Mouse (Mus musculus): ENCODE data around the gene Atxn2l. TPM values are rescaled to one million over a fixed set of nuclear protein-coding genes. Genes with fewer than 3 reads are reported as not detected.

Atxn2l gene
- total RNA-seq, 2 experiments from 2014 or later, result 71.8 to 94.7 TPM

DNA sequence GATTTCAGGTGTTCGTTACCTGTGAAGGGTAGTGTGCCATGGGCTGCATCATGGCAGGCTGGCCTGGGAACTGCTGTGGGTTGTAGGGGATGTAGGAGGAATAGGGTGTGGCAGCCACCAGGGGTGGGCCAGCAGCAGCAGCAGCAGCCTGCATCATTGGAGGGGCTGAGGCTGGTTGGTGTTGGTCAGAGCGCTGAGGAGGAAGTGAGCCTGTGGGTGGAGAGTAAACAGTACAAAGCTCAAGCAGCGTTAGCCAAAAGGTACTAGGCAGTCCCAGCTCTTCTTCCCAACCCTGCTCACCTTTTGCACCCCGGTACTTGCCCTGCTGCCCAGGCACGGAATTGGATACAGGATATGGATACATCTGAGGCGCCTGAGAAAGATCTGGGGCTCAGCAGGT, 9.1 kb downstream of the Atxn2l start:
- ATAC-seq (replicated peaks; ENCODE audit: low FRiP score, poor library complexity, severe bottlenecking), result no peak

- no peak for ATAC-seq (replicated peaks; ENCODE audit: low FRiP score, poor library complexity, severe bottlenecking)
Measured at GRCm38 (mm10) chr7:126491973-126492372, 11.3 kb downstream of the Atxn2l start.

DNA sequence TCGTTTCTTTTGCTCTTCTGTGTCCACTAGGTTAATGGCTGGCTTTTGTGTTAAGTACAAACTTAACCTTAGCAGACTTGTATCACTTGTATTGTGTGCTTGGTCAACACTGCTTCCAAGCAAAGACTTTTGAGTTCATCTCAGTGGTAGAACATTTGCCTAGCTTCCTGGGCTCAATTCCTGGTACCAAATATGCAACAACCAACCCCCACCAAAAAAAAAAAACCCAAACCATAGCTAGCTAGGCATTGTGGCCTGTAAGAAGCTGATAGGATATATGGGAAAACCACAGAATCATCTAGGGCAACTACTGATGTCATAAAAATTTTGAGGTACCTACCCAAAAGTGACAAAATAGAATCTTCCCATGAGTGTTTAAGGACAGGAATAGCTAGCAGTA, 12.2 kb downstream of the Atxn2l start:
- no peak for ATAC-seq (replicated peaks; ENCODE audit: low FRiP score, poor library complexity, severe bottlenecking)

GRCm38 (mm10) chr7:126487617-126488385, 15.4 kb downstream of the Atxn2l start:
- peak; percentile 15; the same call in 1 of the 2 replicates for ATAC-seq (replicated peaks; ENCODE audit: low FRiP score, poor library complexity, severe bottlenecking)

DNA sequence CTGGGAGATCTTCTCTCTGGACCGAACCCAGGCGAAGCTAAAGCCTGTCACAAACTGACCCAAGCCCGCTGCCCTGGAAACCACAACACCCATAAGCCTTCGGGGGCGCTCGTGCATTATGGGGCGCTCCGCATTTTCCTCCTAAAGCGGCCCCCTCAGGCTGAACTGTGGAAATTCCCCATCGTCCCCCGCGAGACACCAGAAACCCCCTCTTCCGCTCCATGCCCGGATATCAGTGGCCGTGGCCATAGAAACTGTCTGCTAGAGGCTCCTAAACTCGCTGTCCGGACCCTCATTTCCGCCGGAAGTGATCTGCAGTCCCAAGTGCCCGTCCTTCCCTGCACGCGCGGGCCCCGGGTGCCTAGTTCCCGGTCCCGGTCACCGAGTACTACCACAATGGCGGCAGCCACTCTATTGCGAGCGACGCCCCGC, 16.2 kb downstream of the Atxn2l start, which contains the start of gene Tufm:
TSS of gene Tufm (plus strand) at position 310 of the 432 bp plus-strand sequence.
- ATAC-seq (replicated peaks; ENCODE audit: low FRiP score, poor library complexity, severe bottlenecking), result peak; percentile 78

- peak; percentile 80 for ATAC-seq (replicated peaks; ENCODE audit: low FRiP score, poor library complexity, severe bottlenecking)
Measured at GRCm38 (mm10) chr7:126482392-126482871, 20.8 kb downstream of the Atxn2l start.

DNA sequence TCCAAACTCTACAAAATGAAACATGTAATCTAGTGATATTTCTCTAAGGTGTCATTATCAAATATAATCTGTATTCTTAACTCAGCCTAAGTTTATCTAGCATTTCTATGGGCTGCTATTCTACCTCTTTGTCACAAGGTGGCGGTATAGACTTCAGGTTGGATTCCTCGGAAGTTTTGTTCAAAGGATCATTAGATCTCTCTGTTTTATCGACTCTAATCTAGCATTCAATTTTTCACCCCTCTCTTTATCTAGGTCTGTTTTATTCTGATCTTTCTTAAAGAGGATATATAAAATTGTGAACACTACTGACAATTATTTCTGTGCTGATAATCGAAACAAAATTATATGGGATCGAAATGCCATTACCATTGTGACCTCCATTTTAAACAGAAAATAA, 21.5 kb downstream of the Atxn2l start:
- ATAC-seq (replicated peaks; ENCODE audit: low FRiP score, poor library complexity, severe bottlenecking), result peak; percentile 64; the same call in 1 of the 2 replicates

DNA sequence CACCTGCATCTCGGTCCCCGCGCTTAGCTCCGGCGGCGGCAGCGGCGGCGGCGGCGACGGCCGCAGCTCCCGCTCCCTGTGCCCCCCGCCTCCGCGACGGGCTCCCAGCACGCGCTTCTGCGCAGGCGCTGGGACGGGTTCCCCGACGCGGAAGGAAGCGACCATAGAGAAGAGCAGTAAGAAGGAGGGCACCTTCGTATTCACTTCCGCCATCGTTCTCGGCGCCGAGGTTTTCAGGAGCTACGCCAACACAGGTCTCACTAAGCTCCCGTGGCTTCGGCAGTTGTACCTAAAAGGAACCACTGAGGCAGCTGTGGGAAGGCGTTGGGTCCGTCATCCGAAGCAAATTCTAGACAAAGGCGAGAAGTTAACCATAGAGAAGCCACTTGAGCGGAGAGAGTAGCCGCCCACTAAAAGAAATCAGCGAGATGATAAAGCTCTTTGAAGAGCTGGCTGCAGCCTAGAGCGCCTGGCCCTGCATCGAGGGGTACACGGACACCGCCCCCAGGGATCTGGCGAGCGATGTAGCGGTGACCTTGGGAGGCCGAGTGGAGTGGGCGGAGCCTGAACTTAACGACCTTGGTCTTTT, 28.1 kb downstream of the Atxn2l start, which contains the start of gene Sh2b1:
TSS of gene Sh2b1 (minus strand) at position 432 of the 589 bp plus-strand sequence.
- ATAC-seq (replicated peaks; ENCODE audit: low FRiP score, poor library complexity, severe bottlenecking), result peak; percentile 90

DNA sequence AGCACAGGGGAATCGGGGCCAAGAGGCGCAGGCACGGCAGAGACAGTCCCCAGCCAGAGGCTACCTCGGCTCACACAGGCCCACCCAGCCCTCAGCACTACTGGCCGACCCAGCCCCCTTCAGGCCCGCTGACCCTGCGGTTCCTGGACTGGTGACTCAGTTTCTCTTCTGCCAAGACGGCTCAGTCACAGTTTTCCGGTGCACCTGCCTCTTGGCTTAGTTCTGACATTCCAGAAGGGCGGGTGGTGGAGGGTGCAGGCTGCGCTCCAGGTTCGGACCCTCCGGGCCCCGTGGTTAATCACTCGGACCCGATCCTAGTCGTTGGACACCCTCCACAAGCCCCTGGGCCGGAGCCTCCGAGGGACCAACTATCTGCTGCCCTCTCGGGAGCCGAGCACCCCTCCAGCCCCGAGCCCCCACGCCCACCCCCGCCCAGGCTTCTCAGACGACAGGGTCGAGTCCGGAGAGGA, 28.7 kb downstream of the Atxn2l start:
- no peak for ATAC-seq (replicated peaks; ENCODE audit: low FRiP score, poor library complexity, severe bottlenecking)

- no peak for ATAC-seq (replicated peaks; ENCODE audit: low FRiP score, poor library complexity, severe bottlenecking)
Measured at GRCm38 (mm10) chr7:126473470-126474086, 29.7 kb downstream of the Atxn2l start.

- ATAC-seq (replicated peaks; ENCODE audit: low FRiP score, poor library complexity, severe bottlenecking), result no peak
Measured at GRCm38 (mm10) chr7:126472713-126473112, 30.5 kb downstream of the Atxn2l start.

- no peak for ATAC-seq (replicated peaks; ENCODE audit: low FRiP score, poor library complexity, severe bottlenecking)
Measured at GRCm38 (mm10) chr7:126472306-126472705, 30.9 kb downstream of the Atxn2l start.

GRCm38 (mm10) chr7:126471853-126472252, 31.4 kb downstream of the Atxn2l start:
- no peak for ATAC-seq (replicated peaks; ENCODE audit: low FRiP score, poor library complexity, severe bottlenecking)

DNA sequence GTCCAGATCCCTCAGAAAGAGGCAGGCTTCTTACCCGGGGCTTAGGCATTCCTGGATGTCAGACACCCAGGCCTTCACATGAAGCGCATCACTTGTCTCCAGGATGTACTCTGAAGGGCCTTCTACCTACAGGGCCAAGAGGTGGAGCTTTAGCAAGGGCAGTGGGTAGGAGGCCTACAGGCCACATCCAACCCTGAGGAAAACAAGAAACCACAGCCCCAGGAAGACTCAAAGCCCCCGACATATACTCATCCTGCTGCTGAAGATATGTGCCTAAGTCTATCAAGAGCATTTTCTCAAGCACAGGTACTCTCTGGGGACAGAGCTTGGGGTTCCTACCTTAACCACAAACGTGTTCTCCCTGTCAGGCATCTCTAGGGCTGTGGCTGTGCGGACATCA, 31.9 kb downstream of the Atxn2l start:
- no peak for ATAC-seq (replicated peaks; ENCODE audit: low FRiP score, poor library complexity, severe bottlenecking)

DNA sequence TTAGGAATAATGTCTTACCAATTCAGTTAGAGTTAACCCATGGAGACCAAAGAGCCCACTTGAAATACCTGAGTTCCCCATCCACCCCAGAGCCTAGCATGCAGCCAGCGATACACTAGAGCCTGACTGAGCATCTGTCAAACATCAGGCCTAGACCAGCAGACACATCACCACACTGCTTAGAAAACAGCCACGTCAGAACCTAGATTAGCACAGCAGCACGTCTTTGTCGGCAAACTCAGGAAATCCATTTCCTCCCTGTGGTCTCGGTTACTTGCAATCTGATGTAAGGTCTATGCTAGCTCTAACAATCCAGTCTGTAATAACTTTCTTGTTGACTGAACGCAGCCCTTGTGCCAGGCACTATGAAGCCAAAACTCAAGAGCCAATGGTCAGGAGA, 33.2 kb downstream of the Atxn2l start:
- no peak for ATAC-seq (replicated peaks; ENCODE audit: low FRiP score, poor library complexity, severe bottlenecking)

- no peak for ATAC-seq (replicated peaks; ENCODE audit: low FRiP score, poor library complexity, severe bottlenecking)
Measured at GRCm38 (mm10) chr7:126467834-126468627, 35.2 kb downstream of the Atxn2l start.

DNA sequence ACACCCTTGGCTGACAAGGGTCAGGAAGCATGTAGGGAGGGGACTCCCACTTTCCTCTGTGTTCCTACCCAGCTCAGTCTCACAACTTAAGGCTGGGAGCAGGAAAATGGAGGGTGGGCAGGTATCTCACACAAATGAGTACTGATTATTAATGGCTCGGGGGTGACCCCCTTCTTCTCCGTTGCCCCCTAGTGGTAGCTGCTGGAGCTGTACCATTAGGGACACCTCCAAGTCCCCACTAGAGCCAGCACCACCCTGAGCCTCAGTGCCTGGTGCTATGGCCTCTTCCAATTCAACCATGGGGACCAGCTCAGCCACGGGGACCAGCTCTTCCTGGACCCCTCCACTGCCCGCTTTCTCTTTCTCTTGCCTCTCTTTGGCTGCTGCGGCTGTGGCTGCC, 36.0 kb downstream of the Atxn2l start:
- peak; percentile 74 for ATAC-seq (replicated peaks; ENCODE audit: low FRiP score, poor library complexity, severe bottlenecking)

DNA sequence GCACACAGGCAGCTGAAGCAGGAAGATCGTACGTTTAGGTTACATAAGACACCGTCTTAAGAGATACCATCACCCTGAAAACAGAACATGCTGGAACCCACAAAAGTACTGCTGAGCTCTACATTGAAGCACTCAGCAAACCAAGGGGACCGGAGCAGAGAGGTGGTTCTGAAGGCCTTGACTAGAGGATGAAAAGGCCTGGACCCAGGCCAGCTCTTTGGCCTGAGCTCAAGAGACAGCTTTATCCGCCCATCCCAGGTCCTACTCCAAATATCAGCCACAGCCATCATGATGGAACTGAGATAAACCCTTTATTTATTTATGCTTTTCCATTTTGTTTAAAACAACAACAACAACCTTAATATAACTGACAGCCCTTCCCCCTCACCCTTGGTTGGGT, 36.5 kb downstream of the Atxn2l start:
- ATAC-seq (replicated peaks; ENCODE audit: low FRiP score, poor library complexity, severe bottlenecking), result no peak

- no peak for ATAC-seq (replicated peaks; ENCODE audit: low FRiP score, poor library complexity, severe bottlenecking)
Measured at GRCm38 (mm10) chr7:126466116-126466515, 37.1 kb downstream of the Atxn2l start.
